Mouse (Mus musculus) heart, embryonic 11.5 days (tissue): ENCODE results near the gene Il15. TPM values are rescaled to one million over a fixed set of nuclear protein-coding genes. Genes with fewer than 3 reads are reported as not detected.

Experiments used
- ATAC-seq: fragments of 200-750 bp; cut with Nextera tagmentation; replicated peaks from 2 replicates; pipeline ENCODE4 v1.8.0; 2017; ENCODE audit warnings: moderate library complexity; ENCODE audit not compliant: insufficient number of reproducible peaks, low FRiP score, low TSS enrichment
- H3K27ac ChIP-seq: fragments of 300-500 bp; sonication (generic); 2 replicates; pipeline ENCODE4 v1.5.1; 2014; ENCODE audit warnings: mild to moderate bottlenecking, low read depth, low read length
- H3K27me3 ChIP-seq: fragments of 300-500 bp; sonication (generic); 2 replicates; pipeline ENCODE4 v1.6.1; 2014; ENCODE audit warnings: mild to moderate bottlenecking, low read length, mixed read lengths; ENCODE audit not compliant: control insufficient read depth, insufficient read depth
- H3K36me3 ChIP-seq: fragments of 300-500 bp; sonication (generic); 2 replicates; pipeline ENCODE4 v1.6.1; 2014; ENCODE audit warnings: mild to moderate bottlenecking, low read length, moderate library complexity, mixed read lengths; ENCODE audit not compliant: control insufficient read depth, insufficient read depth
- H3K4me1 ChIP-seq: fragments of 300-500 bp; sonication (generic); 2 replicates; pipeline ENCODE4 v1.6.1; 2014; ENCODE audit warnings: low read length; ENCODE audit not compliant: control insufficient read depth, insufficient read depth
- H3K4me2 ChIP-seq: fragments of 300-500 bp; sonication (generic); 2 replicates; pipeline ENCODE4 v1.6.1; 2014; ENCODE audit warnings: mild to moderate bottlenecking, moderate library complexity
- H3K4me3 ChIP-seq: fragments of 300-500 bp; sonication (generic); 2 replicates; pipeline ENCODE4 v1.5.1; 2014; ENCODE audit warnings: low read depth, low read length
- H3K9ac ChIP-seq: fragments of 300-500 bp; sonication (generic); 2 replicates; pipeline ENCODE4 v1.6.1; 2014; ENCODE audit warnings: mild to moderate bottlenecking, low read depth, low read length, moderate library complexity
- H3K9me3 ChIP-seq: fragments of 300-500 bp; sonication (generic); replicated peaks from 2 replicates; pipeline ENCODE4 v1.6.1; 2016; ENCODE audit warnings: low read length; ENCODE audit not compliant: control insufficient read depth
- WGBS: fragments of 180-500 bp; shearing (Covaris S2); extraction: QIAGEN DNeasy Blood & Tissue Kit; methylation state at CpG from one replicate; pipeline ENCODE4 v1.1.7; 2014; ENCODE audit not compliant: insufficient replicate concordance; 5-methylcytosine and 5-hydroxymethylcytosine counted together
- polyA plus RNA-seq: library from polyadenylated mRNA; unstranded; fragments of >200 nt; fragmentation: Nextera tagmentation; extraction: Ambion mirVana; gene quantifications from 2 replicates; pipeline ENCODE4 v1.2.1, GENCODE M21; 2014

Gene Il15
- 24.6 and 27.6 TPM in 2 replicates for polyA plus RNA-seq

DNA sequence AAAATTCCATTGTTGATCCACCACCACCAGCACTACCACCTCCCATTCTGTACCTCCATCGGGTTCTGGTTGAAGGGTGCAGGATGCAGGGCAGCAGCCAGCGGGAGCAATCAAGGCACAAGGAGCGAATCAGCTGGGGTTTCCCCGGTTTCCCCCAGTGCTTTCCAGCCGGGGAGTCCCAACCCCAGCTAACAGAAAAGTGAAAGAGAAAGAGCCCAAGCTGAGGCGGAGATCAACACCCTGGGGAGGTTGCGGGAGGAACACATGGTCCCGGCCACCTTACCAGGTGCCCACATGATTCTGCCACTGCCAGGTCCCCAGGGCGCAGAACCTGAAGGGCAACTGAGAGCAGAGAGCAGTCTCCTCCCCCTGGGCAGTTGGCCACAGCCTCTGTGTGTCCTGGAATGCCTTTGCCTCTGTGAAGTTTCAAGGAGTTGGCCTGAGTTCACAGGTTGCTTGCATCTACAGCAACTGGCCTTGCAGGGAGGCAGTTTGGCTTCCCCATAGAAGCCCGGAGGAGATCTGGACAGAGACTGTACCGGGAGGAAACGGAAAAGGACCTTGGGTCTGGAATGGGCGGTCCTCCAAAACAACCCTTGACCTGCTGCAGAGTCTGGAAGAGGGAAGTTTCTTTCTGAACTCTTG is at the start of gene Il15:
TSS of gene Il15 (minus strand) at position 537 of the 645 bp plus-strand sequence.
- Histone ChIP-seq H3K4me2 (peak within 1 kb of the TSS; percentile 84), H3K36me3 (no peaks in the 10 kb centered on the region), H3K27ac (peak within 1 kb of the TSS; percentile 87), H3K9ac (peak within 1 kb of the TSS; percentile 70), H3K4me3 (peak within 1 kb of the TSS; percentile 66), H3K4me1 (peaks cover 2% of the 10 kb centered on the region), H3K9me3 (no peaks in the 10 kb centered on the region), H3K27me3 (no peaks in the 10 kb centered on the region)
- ATAC-seq = peak; percentile 47
- WGBS = 8% methylated on average over 13 of the region's 13 CpGs

DNA sequence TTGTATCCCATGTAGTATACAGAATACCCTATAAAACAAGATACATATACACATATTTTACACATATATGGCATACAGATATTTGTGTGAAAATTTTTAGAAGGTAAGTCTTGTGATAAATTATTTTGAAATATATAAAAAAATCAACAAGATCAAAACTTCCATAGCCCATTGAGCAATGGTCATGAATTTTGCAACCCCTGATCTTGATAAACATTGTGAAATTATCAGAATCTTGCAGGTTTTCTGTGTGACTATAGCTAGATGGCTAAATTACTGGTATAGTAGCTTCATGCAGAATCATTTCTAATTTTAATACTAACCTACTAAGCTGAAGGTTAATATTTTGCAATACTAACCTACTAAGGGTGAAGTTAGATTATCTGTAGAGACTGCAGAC is 41.9 kb upstream of the Il15 start:
- Histone ChIP-seq H3K4me2 (no peak overlapping the region), H3K36me3 (no peaks in the 10 kb centered on the region), H3K4me1 (no peaks in the 10 kb centered on the region), H3K27ac (no peak overlapping the region), H3K9ac (no peak overlapping the region), H3K27me3 (no peaks in the 10 kb centered on the region), H3K4me3 (no peak overlapping the region), H3K9me3 (no peaks in the 10 kb centered on the region)
- ATAC-seq = no peak

DNA sequence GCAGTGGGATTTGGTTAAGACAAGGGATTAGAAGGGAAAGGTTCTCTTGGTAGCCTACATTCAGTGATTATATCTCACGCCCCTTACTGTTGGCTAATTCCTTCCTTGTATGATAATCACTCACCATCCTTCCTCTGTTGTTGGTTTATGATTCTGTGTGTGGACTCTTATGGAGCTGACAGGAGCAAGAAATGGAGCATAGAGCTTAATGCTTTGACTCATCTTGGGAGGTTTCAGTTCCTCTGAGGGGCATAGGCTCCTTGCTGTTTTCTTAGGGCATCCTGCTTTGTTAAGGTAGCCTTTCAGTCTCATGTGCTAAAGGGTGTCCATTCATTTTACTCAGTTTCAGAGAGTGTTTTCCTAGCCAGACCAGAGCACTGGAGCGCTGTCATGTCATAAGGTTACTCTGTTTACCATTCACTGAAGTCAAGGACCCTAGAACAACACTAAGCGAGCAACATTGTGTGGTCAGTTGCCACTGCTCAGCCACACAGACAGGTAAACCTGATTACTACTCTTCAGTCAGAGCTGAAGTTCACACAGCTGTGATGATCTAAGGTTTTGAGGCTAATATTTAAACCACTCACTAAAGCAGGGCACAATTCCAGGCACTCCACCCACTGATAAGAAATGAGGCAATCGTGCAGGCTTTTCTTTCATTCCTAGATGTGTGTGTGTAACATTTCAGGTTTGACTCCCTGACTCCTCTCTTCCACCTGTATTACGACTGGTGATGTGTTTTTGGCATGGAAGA is 13.7 kb upstream of the Il15 start:
- H3K4me2 ChIP-seq = no peak overlapping the region
- no peak overlapping the region for H3K4me3 ChIP-seq
- no peaks in the 10 kb centered on the region for H3K9me3 ChIP-seq
- no peaks in the 10 kb centered on the region for H3K27me3 ChIP-seq
- no peak overlapping the region for H3K9ac ChIP-seq
- H3K27ac ChIP-seq = no peak overlapping the region
- WGBS = 66% methylated on average over 5 of the region's 5 CpGs
- ATAC-seq = no peak
- H3K4me1 ChIP-seq = no peaks in the 10 kb centered on the region
- no peaks in the 10 kb centered on the region for H3K36me3 ChIP-seq

GRCm38 (mm10) chr8:82415485-82415884 is 12.5 kb upstream of the Il15 start:
- WGBS = 71% methylated on average over 1 of the region's 1 CpGs
- Histone ChIP-seq H3K4me1 (no peaks in the 10 kb centered on the region), H3K4me3 (no peak overlapping the region), H3K4me2 (no peak overlapping the region), H3K9me3 (no peaks in the 10 kb centered on the region), H3K36me3 (no peaks in the 10 kb centered on the region), H3K27ac (no peak overlapping the region), H3K27me3 (no peaks in the 10 kb centered on the region), H3K9ac (no peak overlapping the region)
- no peak for ATAC-seq

DNA sequence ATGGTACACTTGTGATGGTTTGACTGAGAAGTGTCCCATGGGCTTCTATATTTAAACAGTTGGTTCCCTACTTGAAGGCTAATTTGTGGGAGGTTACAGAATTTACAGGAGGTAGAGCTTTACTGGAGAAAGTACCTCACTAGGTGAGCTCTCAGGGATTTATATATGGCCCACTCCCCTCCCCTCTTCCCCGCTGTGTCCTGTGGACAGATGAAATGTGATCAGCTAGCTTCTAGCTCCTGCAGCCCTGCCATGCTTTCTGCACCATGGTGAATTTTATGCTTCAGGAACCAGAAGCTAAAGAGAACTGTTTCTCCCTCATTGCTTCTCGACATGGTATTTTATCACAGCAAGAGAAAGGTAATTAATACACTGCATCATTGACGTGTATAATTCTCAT is 7.1 kb upstream of the Il15 start:
- 72% methylated on average over 3 of the region's 3 CpGs for WGBS
- H3K36me3 ChIP-seq = no peaks in the 10 kb centered on the region
- H3K9me3 ChIP-seq = no peaks in the 10 kb centered on the region
- no peak overlapping the region for H3K9ac ChIP-seq
- no peaks in the 10 kb centered on the region for H3K27me3 ChIP-seq
- ATAC-seq = no peak
- H3K4me2 ChIP-seq = no peak overlapping the region
- H3K4me1 ChIP-seq = no peaks in the 10 kb centered on the region
- H3K27ac ChIP-seq = no peak overlapping the region
- no peak overlapping the region for H3K4me3 ChIP-seq

DNA sequence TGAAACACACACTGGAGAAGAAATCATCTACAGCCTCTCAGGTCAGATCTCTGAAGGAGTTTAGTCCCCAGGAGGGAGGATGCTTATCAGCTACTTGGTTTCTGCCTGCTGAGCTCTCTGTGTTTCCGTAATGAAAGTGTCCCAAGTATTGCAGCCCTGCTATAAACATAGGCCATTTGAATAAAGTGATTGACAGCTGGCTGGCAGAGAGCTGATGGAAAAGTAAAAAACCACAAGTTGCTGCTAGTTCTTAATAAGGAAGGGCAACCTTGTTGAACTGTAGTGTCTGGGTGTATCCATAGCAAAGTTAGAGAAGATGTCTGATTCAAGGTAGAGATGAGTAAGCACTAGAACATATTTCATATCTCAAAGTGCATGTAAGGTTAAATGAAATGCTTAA is 4.0 kb upstream of the Il15 start:
- ATAC-seq = no peak
- 45% methylated on average over 1 of the region's 1 CpGs for WGBS
- Histone ChIP-seq H3K4me3 (no peak overlapping the region), H3K9me3 (no peaks in the 10 kb centered on the region), H3K27ac (no peak overlapping the region), H3K4me2 (no peak overlapping the region), H3K27me3 (no peaks in the 10 kb centered on the region), H3K4me1 (no peaks in the 10 kb centered on the region), H3K9ac (no peak overlapping the region), H3K36me3 (no peaks in the 10 kb centered on the region)

DNA sequence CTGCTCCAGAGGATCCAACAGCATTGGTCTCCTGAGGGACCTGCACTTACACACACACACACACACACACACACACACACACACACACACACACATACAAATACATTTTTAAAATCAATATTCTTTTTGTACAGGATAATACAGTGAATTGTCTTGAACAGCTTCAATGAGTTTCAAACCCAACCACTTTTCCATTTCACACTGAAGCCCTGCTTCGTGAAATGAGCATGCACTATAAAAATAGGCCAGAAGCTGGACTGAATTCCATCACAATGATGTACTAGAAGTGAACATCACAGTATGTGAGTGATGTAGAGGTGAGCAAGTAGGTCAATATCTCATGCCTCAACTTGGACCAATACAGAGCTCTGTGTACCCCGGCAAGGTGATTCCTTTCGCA is 1.0 kb upstream of the Il15 start:
- no peaks in the 10 kb centered on the region for H3K27me3 ChIP-seq
- H3K4me1 ChIP-seq = peaks cover 2% of the 10 kb centered on the region
- H3K4me2 ChIP-seq = no peak overlapping the region
- no peak overlapping the region for H3K4me3 ChIP-seq
- ATAC-seq = no peak
- H3K9ac ChIP-seq = no peak overlapping the region
- no peak overlapping the region for H3K27ac ChIP-seq
- H3K9me3 ChIP-seq = no peaks in the 10 kb centered on the region
- H3K36me3 ChIP-seq = no peaks in the 10 kb centered on the region
- WGBS = 93% methylated on average over 3 of the region's 3 CpGs

GRCm38 (mm10) chr8:82402261-82402685 is 749 bp downstream of the Il15 start:
- Histone ChIP-seq H3K36me3 (no peaks in the 10 kb centered on the region), H3K9ac (peak overlapping the region; percentile 70), H3K27me3 (no peaks in the 10 kb centered on the region), H3K27ac (peak overlapping the region; percentile 87), H3K4me3 (peak overlapping the region; percentile 66), H3K4me2 (peak overlapping the region; percentile 84), H3K9me3 (no peaks in the 10 kb centered on the region), H3K4me1 (peaks cover 2% of the 10 kb centered on the region)
- WGBS = under 1% methylated on average over 13 of the region's 13 CpGs
- ATAC-seq = peak; percentile 77; the same call in 1 of the 2 replicates
